Mouse (Mus musculus) MN1 (cell line): Measurements from ENCODE around the gene Opcml.

ENCODE experiments used
- DNase-seq: peaks from one replicate; pipeline ENCODE4 v3.0.0-alpha.2; 2016; ENCODE audit warnings: low spot score

Opcml gene

GRCm38 (mm10) chr9:28642766-28643165, 852.2 kb downstream of the Opcml start:
- no peak for DNase-seq

GRCm38 (mm10) chr9:28644063-28644462, 853.5 kb downstream of the Opcml start:
- no peak for DNase-seq

GRCm38 (mm10) chr9:28650089-28650488, 859.5 kb downstream of the Opcml start:
- no peak for DNase-seq

- DNase-seq = no peak
These were observed 869.4 kb downstream of the Opcml start for GRCm38 (mm10) chr9:28659996-28660395.

DNA sequence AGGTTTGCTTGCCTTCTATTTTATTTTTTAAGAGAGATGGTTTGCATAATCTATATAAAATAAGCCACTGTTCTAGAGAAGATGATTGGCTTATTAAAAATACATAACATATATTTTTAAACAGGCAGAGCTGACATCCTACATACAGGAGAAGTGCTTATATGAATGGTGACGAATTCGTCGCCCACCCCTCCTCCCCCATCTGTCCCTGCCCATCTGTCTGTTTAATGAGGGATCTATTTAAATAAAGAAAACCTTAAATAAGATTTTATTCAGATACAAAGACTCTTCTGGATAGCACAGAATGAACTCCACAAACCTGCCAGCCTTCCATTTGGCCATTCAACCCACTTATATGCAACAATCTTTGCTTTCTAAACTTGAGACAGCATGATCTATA, 872.3 kb downstream of the Opcml start:
- no peak for DNase-seq

DNA sequence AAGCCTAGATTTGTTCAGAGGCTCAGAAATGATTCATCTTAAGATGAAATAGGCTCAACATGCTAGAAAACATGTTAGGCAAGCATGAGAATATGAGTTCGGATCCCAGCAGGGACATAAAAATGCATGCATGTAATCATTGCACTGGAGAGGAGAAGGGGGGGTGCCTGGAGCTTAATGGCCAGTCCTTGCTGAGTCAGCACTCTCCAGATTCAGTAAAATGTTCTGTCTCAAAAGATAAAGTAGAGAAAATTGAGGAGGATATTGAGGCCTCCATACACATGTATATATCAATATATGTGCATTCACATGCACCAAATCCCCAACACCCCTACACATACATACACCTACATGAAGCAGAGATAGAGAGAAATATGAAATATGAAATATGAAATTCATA, 889.7 kb downstream of the Opcml start:
- DNase-seq = no peak

GRCm38 (mm10) chr9:28681252-28682037, 890.9 kb downstream of the Opcml start:
- no peak for DNase-seq

DNA sequence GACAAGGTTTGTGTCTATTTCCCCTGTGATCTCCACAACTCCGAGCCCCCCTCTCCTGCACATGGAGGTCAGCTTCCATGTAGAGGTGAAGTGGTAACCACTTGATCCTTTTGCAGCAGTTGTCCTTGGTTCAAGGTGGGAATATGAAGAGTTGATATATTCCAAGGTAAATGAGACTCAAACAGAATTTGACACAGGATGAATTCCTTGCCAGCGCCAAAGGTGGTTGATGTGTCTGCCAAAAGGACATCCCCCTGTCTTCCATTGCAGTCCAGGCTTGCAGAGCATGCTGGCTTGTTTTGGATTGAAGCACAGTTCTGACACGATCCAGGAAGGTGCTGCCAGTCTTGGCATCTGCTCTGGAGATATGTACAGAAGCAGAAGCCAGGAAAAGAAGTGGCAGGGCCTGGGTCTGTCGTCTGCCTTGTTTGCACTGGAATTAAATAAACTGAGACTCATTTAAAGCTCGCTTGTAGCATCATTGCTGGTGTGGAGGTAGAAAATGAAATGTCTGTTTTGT, 893.4 kb downstream of the Opcml start:
- DNase-seq = no peak

GRCm38 (mm10) chr9:28686942-28687611, 896.5 kb downstream of the Opcml start:
- DNase-seq = no peak

DNA sequence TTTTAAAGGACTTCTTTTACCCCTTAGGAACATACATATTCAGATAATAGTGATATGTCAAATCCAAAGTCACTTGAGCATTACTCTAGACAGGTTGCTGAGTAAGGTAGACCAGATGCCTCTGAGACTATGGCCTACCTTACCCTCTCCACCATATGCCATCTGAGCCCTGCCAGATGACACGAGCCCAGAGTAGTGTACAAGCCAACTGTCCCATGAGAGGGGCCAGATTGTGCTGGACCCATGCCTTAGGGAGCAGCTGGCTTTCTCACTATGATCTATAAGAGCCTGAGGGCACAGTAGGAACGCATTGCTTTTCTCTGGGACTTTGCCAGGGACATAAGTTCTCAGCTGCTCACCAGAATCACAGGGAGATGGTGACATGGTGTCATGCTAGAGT, 899.6 kb downstream of the Opcml start:
- no peak for DNase-seq

DNA sequence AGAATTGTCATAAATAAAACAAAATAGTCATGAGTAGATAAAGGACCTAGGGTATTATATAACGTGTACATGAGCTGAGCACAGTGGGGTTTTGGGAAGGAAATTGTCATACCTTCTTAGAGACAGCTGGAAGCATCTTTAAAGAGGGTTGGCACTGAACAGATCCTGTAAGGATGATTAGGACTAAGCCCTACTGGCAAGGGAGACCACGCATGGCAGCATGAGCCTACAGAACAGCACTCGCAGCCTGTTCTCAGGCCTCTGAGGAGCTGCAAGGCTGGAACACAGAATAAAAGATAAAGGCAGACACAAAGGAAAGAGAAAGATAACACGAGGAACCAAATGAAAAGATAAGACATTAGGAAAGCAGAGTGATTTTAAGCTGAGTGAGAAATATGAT, 915.2 kb downstream of the Opcml start:
- DNase-seq = no peak

DNA sequence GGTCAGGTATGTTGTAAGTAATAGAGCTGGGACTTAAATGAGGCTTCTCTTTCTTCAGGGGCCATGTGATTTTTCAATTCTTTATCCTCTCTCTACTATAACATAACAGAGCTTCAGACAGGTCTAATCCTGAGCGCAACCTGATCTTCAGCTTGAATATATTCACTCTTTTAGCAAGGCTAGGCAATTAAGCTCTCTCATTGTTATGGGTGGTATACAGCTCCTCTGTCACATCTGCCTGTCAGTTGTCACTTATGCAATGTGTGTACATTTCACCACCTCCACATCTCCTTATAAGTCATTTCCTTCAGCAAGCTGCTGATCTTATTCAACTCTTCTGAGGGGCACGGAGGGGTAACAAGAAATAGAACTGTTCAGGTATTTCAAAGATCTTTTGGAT, 924.0 kb downstream of the Opcml start:
- DNase-seq = no peak

DNA sequence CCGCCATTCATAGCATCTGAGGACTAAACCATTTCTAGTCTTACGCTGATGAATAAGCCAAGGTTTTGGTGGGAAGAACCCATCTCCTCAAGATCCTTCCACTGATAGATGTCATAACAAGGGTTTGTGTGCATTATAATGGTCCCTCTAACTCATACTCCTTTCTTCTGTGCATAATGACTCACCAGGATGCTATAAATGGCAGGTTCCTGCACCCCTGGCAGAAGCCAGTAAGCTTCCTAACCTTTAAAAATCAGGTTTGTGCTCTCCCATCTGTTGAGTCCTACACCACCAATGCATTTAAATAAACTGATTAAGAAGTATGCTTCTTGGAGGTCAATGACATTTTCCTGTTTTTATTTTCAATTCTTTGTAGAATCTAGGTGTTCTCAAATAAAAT, 929.6 kb downstream of the Opcml start:
- no peak for DNase-seq

GRCm38 (mm10) chr9:28731811-28732602, 941.4 kb downstream of the Opcml start:
- no peak for DNase-seq

DNA sequence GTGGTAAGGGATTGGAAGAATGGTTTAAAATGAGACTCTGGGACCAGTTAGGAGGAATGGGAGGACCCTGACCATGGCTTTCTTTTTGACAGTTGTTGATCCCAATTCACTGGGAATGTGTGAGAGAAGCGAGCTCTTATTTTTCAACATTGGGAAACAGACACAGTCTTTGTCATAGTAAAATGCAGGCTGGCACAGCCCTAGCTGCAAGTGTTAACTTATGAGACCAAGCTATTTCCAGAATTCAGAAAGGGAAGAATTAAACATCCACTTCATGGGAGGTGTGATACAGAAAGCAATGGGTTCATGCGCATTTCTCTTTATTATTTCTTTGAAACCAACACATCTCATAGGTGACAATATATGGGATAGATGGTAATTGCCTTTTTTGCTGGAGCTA, 947.4 kb downstream of the Opcml start:
- no peak for DNase-seq

GRCm38 (mm10) chr9:28738451-28738860, 947.9 kb downstream of the Opcml start:
- DNase-seq = no peak

- DNase-seq = no peak
These were observed 954.2 kb downstream of the Opcml start for GRCm38 (mm10) chr9:28744771-28745170.

GRCm38 (mm10) chr9:28748902-28749301, 958.3 kb downstream of the Opcml start:
- DNase-seq = no peak

- no peak for DNase-seq
These were observed 962.3 kb downstream of the Opcml start for GRCm38 (mm10) chr9:28752908-28753307.

DNA sequence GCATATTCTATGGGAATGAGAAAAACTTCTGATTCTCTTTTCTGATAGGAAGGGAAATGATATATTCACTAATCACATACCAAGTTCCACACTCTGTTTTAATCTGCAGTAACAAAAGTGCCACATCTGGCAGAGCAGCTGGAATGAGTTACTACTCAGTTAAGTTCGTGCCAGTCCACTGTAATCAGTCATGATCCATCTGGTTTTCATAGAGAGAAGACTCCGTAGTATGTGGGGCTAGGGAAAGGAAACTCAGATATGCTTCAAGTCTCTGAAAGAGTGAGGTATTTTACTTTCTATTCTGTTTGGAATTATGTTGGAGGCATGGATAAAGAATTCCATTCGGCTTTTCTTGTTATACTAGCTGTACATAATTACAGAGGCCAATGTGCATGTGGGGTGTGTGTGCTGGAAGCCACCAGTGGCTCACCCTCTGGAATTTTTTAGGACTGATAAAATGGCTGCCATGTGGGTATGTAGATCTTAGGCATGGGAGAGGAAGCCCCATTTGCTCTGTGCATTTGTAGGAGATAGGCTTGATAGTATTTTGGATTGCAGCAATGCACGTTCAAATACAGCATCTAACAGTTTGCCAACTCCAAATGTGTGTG, 966.4 kb downstream of the Opcml start:
- no peak for DNase-seq

- no peak for DNase-seq
These were observed 970.9 kb downstream of the Opcml start for GRCm38 (mm10) chr9:28761460-28761859.

DNA sequence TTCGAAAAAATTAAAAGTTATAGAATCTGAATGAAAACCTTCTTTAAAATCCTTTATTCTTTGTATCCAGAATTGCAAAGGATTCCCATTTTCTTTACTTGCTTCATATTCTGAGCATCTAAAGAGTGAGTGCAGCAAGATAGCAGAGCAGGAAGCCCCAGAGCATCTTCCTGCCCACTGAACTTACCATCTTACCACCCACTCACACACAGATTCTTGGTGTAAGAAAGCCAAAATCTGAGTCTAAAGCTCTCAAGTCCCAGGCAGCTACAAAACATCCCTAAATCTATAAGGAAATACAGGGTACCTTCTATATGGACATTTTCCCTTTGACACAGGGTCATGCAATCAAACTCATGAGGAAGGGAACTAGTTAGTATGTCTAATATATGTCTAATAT, 973.6 kb downstream of the Opcml start:
- no peak for DNase-seq
